Mouse (Mus musculus) ES-E14 (cell line): Measurements from ENCODE around the gene Golga2.

Source experiments
- HCFC1 ChIP-seq: IDR thresholded peaks from 2 replicates; pipeline ENCODE4 v1.6.1; 2012; ENCODE audit warnings: low read length, inconsistent platforms, borderline replicate concordance; ENCODE audit not compliant: insufficient read depth
- ZNF384 ChIP-seq: IDR thresholded peaks from 2 replicates; pipeline ENCODE4 v1.6.1; 2012; ENCODE audit warnings: low read depth, low read length, inconsistent platforms

GRCm38 (mm10) chr2:32248377-32249361 lies 38.5 kb upstream of the Golga2 start:
- TF ChIP-seq ZNF384 (no peak), HCFC1 (no peak)
